Mouse (Mus musculus) thymus, adult 2 months (tissue): Measurements from ENCODE around the gene Cyb561d1.

ENCODE experiments used
- CTCF ChIP-seq: fragments of 200-500 bp; IDR thresholded peaks from 2 replicates; pipeline ENCODE4 v1.5.1; 2012; ENCODE audit warnings: mild to moderate bottlenecking, control low read depth, low read length, moderate library complexity, borderline replicate concordance; ENCODE audit not compliant: control insufficient read depth, poor library complexity, insufficient read depth; ENCODE audit errors: extremely low read depth
- POLR2A ChIP-seq: fragments of 200-500 bp; IDR thresholded peaks from 2 replicates; pipeline ENCODE4 v1.6.1; 2012; ENCODE audit warnings: mild to moderate bottlenecking, low read length, control low read depth, moderate library complexity; ENCODE audit not compliant: control insufficient read depth, poor library complexity, insufficient read depth; ENCODE audit errors: extremely low read depth

DNA sequence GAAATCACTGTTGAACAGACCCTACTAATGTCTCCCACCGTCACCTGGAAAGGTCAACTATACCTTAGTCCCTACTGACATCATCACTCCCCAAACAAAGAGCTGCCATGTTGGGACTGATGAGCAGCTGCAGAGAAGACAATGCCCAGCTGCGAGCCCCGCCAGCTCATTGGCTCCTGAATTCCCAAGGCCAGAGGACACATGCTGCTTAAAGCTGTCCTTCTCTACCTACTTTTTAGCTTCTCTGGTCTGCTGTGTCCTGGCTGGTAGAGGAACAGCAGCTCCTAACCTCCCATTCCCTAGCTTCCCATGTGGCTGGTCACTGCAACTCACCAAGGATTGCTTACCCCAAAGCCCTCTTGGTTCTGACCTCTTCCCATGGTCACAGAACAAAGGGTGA, 48.7 kb downstream of the Cyb561d1 start:
- TF ChIP-seq CTCF (no peak), POLR2A (no peak)
